Mouse (Mus musculus): ENCODE measurements around the gene Slc25a11.

Slc25a11 gene

GRCm38 (mm10) chr11:70650322-70651175 lies 3.3 kb upstream of the Slc25a11 start:
- no peak for DNase-seq (ENCODE audit: low spot score in 2 of 2)

GRCm38 (mm10) chr11:70649185-70649734 lies 2.0 kb upstream of the Slc25a11 start:
- no peak for DNase-seq (ENCODE audit: low spot score in 2 of 2)

DNA sequence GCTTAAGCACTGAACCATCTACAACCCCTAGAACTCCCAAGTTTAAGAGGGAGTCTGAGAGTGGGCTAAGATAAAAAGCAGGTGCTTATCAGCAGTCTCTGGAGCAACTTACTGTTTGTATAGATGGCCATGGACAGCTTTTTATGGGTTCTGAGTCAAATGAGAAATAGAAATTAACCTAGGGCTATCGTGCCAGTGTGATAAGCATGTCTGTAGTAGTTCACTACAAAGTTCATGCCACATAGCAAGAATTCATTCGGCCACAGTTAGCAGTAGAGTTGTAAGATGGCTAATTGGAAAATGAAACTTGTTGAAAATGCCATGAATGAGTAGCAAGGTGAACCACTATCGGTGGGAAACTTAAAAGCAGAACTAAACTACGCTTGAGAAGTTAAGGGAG lies 1.2 kb upstream of the Slc25a11 start:
- DNase-seq (ENCODE audit: low spot score in 2 of 2) = no peak

GRCm38 (mm10) chr11:70647716-70648420 lies 589 bp upstream of the Slc25a11 start:
- no peak for DNase-seq (ENCODE audit: low spot score in 2 of 2)

GRCm38 (mm10) chr11:70646259-70646555 lies 1.1 kb downstream of the Slc25a11 start:
- DNase-seq (ENCODE audit: low spot score in 2 of 2) = no peak

DNA sequence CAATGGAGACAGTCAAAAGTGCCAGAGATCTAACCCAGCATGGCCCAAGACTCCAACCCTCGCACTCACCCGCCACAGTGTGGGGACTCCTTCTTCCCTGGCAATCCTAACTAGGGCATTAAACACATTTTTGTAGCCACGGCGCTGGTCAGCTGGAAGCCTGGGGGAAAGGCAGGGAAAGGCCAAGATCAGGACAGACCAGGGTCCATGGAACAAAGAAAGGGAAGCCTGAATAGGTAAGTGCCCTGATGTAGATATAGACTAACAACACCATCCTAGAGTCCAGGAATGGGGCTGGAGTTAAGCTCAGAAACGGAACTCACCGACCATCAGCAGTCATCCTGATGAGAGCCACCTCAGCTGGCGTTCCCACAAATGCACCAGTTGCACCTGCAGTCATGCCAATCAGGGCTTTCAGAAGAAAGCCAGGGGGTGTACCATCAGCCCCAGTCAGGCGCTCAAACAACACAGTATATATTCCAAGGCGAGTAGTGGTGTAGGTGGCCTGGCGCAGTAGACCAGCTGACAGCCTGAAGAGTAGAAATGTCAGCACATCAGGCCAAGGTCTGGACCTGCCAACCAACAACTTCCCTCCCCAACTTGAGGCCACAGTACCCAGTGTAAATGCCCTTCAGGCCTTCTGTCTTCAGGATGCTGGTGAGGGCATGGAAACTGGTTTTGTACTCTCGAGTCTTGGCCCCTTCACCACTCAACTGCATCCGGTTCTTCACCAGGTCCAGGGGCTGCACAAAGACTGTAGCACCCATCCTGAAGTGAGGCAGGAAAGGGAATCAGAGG lies 1.6 kb downstream of the Slc25a11 start:
- DNase-seq (ENCODE audit: low spot score in 2 of 2) = no peak

DNA sequence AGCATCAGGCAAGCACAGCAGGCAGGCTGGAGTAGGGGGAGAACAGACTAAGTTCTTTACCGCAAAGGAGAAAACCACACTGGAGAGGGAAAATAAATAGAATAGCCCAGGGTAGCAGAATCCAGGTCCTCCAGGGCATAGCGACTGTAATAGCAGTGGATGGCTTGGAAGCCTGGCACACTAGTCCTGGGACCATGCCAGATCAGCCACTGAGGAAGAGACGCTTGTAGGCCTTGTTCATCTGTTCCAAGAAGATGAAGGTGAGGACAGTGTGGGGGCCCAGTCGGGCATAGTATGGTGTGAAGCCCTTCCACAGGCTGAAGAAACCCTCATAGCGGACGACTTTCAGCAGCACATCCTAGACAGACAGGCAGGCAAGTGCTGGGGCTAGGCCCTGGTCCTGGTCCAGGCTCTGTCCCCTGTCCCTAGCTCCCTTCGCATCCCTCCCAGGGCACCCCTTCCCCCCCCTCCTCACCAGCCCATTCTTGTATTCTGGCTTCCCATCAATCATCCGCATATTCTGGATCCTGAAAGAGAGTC lies 2.6 kb downstream of the Slc25a11 start:
- DNase-seq (ENCODE audit: low spot score in 2 of 2) = no peak

GRCm38 (mm10) chr11:70643051-70643450 lies 4.2 kb downstream of the Slc25a11 start:
- no peak for DNase-seq (ENCODE audit: low spot score in 2 of 2)

DNA sequence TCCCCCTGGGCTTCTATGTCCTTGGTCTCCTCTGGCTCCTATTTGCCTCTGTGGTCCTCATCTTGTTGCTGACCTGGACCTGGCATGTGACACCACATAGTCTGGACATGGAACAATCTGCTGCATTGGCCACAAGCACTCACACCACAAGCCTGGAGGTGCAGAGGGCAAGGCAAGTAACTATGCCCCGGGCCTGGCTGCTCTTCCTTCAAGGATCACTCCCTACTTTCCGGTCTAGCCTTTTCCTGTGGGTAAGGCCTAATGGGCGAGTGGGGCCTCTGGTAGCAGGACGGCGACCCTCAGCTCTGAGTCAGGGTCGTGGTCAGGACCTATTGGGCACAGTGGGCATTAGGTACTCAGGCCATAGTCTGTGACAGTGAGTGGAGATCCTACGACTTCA lies 6.0 kb downstream of the Slc25a11 start:
- no peak for DNase-seq (ENCODE audit: low spot score in 2 of 2)

DNA sequence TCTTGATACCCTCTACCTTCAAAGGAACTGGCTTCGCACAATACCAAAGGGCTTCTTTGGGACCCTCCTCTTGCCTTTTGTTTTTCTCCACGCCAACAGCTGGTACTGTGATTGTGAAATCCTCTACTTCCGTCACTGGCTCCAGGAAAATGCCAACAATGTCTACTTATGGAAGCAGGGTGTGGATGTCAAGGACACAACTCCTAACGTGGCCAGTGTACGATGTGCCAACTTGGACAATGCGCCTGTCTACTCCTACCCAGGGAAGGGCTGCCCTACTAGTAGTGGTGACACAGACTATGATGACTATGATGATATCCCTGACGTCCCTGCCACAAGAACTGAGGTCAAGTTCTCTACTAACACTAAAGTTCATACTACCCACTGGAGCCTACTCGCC lies 7.3 kb downstream of the Slc25a11 start:
- no peak for DNase-seq (ENCODE audit: low spot score in 2 of 2)

- no peak for DNase-seq (ENCODE audit: low spot score in 2 of 2)
Observed at GRCm38 (mm10) chr11:70638714-70639278, 8.5 kb downstream of the Slc25a11 start, which contains the start of gene Gp1ba. Gp1ba (plus strand) TSS chr11:70639122.

DNA sequence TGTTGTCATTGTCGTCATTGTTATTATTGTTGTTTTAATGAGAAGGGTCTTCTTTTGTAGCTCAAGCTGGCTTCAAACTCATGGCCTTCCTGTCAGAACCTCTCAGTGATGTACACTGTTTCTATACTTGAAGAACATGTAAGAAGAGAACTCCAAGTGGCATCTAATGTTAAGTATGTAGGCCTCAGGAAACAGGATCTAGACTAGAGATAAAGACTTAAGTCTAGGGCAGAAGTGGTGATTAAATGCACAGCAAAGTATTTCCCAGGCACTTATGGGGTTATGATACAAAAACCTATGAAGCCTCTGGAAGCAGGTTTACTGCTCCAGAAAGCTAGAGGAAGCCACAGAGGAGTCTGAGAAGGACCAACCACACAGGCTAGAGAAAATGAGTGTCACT lies 9.0 kb downstream of the Slc25a11 start:
- no peak for DNase-seq (ENCODE audit: low spot score in 2 of 2)

- no peak for DNase-seq (ENCODE audit: low spot score in 2 of 2)
Observed at GRCm38 (mm10) chr11:70637764-70638163, 9.5 kb downstream of the Slc25a11 start.

DNA sequence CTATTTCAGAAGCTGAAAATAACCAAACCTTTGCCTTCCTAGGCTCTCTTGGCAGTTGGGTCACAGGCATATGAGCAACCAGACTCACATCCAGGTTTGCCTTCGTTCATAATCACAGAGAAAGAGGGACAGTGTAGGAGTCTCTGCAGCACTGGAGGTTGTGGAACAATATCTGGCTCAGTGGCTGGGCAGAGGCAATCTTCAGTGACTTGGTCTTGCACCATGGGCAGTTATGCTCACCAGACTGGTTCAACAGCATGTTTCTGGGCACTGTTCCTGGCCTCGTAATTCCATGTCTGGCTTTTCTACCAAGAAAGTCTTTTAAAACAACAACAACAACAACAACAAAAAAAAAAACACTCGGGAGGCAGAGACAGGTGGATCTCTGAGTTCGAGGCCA lies 11.7 kb downstream of the Slc25a11 start:
- no peak for DNase-seq (ENCODE audit: low spot score in 2 of 2)

GRCm38 (mm10) chr11:70630129-70630528 lies 17.1 kb downstream of the Slc25a11 start:
- DNase-seq (ENCODE audit: low spot score in 2 of 2) = no peak

DNA sequence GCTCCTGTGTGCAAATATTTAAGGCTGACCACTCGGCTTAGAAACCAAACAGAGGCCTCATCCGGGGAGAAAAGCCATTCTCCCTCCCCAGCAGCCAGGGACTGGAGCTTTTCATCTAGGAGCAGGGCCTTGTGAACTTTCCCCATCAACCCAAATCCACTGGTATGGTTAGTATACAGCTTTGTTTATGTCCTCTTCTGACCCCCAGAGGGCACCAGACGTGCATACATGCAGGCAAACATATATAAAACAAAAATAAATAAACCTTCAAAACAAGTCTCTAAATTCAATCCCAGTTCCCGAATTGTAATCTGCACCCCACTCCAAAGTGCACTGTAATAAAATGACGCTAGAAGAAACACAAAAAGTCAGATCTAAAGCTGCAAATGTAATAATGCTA lies 17.7 kb downstream of the Slc25a11 start:
- no peak for DNase-seq (ENCODE audit: low spot score in 2 of 2)

DNA sequence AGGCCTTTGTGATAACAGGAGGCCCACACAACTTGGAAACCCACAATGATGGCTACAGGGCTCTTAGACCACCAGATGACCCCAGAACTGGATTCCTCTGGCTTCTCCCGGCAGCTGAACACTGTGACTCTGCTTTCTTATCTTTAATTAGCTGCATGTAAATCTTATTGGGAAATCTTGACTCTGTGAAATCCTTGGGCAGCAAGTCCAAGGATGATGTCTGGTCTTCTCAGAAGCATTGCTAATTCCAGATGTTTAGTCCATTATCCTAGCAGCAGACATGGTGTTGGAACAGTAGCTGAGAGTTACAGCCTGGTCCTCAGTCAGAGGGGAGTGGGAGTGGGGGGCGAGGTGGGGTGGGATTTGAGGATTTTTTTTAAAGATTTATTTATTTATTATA lies 18.8 kb downstream of the Slc25a11 start:
- DNase-seq (ENCODE audit: low spot score in 2 of 2) = no peak

DNA sequence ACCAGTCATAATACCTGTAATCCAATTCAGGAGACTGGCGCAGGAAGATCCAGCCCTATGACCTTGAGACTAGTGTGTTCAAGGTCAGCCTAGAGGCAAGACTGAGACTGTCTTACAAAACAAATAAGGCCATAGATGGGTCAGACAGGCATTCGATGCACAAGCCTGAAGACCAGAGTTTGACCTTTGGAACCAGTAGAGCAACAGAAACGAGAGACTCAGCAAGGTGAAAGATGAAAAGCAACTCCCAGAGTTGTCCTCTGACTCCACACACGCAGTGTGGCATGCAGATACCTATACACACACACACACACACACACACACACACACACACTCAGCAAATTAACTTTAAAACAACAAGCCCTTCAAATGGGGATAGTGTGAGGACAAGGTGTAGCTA lies 20.4 kb downstream of the Slc25a11 start:
- DNase-seq (ENCODE audit: low spot score in 2 of 2) = no peak

DNA sequence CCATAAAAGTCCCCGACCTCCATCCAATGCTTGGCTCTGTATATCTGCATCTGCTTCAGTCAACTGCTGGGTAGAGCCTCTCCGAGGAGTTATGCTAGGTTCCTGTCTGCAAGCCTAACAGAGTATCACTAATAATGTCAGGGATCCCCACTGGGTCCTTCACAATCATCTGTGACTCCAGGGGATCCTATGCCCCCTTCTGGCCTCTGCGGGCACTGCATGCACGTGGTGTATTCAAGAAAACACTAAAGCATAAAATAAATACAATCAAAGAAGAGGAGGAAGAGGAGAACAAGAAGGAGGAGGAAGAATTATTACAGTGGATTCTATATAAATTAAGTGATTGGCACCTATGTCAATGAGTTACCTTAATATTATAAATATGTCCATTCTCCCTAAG lies 21.8 kb downstream of the Slc25a11 start:
- no peak for DNase-seq (ENCODE audit: low spot score in 2 of 2)

- no peak for DNase-seq (ENCODE audit: low spot score in 2 of 2)
Observed at GRCm38 (mm10) chr11:70623053-70623742, 24.1 kb downstream of the Slc25a11 start.
